Mouse (Mus musculus): ENCODE data around the gene Chrm4.

The Chrm4 gene

DNA sequence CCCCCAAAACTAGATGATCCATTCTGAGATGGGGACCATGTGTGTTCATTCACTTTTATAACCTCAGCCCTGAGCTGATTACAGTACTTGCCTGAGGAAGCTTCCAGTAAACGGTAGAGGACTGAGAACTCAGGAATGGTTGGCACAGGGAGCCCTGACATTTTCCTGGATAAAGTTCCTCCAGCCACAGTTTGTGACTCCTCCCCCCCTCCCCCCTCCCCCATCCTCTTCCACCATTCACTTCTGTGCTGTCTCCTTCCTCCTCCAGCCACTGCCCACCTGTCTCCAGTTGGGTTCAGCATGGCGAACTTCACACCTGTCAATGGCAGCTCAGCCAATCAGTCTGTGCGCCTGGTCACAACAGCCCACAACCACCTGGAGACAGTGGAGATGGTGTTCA lies at the start of gene Chrm4:
Gene Chrm4, plus strand, starts transcription at position 301 of the 400 bp plus-strand sequence.
- no peak for DNase-seq

DNA sequence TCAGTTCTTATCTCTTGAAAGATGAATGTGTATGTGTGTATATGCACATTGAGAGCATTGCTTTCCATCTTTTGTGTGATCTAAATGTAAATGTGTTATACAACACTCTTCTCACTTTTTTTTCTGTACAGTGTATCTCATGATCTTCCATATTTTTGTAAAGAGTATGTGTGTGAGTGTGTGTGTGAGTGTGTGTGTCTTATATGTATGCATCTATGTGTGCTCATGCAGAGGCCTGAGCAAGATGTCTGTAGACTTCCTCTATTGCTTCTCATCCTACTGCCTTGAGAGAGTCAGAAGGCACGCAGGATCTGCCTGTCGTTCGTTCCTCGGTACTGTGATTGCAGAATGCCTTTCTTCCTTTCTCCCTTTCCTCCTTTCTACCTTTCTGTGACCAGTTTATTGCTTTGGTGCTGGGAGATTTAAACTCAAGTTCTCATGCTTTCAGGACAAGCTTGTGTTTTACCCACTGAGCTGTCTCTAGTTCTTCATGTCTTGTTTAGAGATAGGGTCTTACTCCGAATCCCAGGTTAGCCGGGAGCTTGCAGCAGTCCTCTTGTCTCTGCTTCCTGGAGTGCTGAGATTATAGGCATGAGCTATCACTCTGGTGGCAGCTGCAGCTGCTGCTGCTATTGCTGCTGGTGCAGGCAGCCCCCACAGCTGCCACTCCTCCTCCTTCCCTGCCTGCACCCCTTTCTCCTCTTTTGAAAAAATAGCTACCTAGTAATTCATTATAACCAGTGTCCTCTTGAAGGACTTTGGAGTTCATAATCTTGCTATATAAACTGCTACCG lies 48.5 kb upstream of the Chrm4 start:
- no peak for DNase-seq

DNA sequence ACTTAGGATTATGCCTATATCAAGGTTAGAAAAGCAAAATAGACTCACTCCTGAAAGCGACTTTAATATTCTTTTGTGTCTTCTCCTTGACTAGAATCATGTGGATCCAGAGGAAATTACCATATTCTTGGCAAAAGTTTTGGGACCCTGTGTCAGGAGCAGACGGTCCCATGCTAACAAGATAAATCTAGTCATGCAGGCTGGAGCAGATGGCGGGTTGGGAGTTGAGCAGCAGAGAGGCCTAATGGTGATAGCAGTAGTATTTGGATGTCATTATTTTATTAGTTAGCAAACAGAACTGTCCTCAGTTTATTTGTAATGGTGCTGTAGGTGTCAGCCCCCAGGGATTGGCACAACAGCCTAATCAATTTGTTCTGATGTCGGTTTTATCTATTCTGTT lies 43.1 kb upstream of the Chrm4 start:
- DNase-seq = no peak

DNA sequence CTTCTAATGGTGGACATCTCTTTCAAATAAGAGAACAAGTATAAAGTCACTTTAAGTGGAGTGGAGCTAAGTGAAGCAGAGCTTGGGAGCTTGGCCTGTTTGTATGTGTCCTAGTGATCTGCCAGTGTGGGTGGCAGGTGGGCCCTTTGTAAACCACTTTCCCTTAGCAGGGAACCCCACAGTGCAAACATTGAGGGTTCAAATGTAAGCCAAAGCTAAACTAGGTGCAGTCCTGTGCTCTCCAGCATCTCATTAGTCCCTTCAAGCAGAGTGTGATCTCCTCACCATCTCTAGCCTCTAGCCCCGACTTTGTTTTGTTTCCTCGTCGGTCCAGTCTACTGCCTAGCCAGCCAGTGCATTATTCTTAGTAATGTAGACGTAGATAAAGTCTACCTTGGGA lies 42.4 kb upstream of the Chrm4 start:
- DNase-seq = no peak

DNA sequence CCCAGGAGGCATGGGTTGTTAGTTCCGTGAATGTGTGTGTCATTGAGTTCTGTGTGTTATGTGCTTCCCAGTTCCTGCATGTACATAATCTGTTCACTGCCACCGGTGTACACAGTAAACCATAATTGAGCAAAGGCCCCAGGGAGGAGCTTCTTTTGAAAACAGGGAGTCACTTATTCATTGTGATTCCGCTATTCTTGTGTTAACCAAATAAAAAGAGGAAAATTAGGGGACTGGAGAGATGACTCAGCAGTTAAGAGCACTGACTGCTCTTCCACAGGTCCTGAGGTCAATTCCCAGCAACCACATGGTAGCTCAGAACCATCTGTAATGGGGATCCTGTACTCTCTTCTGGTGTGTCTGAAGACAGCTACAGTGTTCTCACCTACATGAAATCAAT lies 32.3 kb upstream of the Chrm4 start:
- no peak for DNase-seq

DNA sequence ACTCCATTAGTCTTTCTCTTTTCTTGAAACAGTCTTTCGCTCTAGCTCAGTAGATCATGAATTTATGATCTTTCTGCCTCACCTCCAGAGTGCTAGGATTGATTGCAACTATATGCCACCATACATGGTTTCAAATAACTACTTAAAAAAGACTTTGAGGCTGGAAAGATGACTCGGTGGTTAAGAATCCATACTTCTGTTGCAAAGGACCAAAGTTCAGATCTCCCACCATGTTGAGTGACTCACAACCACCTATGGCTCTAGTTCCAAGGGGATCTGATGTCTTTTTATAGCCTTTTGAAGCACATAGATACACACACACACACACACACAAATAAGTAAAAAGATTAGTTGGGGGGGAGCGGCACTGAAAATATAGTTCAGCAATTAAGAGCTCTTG lies 31.6 kb upstream of the Chrm4 start:
- DNase-seq = no peak

DNA sequence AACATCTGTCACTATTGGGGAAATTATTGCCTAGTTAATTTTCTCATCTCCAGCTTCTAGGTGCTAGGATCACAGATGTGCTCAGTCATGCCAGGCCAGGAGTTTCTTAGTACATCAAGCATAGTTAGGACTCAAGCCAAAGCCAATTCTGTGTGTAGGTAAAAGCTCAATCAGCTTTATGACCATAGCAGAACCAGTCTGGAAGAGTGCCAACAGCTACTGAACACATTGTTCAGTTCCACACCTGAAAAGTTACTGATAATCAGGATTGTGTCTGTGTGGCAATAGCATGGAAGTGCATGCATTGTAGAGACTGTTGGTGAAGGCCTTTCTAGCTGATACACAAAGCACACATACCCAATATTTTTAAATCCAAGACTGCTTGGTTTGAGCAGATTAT lies 29.1 kb upstream of the Chrm4 start:
- DNase-seq = peak in 1 of 2 experiments; percentile 14

DNA sequence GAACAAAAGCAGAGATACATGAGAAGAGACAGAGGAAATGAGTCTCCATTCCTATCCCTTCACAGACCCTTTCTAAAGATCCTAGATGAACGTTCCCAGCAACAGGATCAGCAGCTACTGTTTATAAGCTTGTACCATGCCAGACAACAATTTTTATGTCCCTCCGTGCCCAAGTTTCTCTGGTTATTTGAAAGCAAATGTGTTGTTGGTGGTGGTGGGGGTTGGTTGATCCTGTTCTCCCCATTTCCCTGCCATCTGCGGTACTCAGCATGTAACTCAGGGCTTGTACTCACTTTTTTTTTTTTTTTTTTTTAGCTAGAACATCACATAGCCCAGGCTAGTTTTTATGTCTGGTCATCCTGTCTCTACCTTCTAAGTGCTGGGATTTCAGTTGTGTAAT lies 27.9 kb upstream of the Chrm4 start:
- DNase-seq = no peak

DNA sequence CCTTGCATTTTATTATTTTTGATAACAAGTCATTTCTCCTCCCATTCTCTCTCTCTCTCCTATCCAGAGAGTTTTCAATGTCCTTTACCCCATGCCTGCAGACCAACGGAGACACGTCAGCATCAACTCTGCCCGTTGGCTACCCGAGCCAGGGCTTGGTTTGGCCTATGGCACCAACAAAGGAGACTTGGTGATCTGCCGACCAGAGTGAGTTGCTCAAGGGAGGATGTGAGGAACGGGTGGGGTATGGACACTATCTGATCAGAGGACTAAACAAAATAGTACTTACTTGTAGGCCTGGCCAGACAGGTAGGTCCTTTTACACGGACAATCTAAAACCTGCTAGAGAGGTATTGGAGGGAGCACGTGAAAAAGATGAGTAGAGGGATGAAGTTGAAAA lies 26.6 kb upstream of the Chrm4 start:
- no peak for DNase-seq

DNA sequence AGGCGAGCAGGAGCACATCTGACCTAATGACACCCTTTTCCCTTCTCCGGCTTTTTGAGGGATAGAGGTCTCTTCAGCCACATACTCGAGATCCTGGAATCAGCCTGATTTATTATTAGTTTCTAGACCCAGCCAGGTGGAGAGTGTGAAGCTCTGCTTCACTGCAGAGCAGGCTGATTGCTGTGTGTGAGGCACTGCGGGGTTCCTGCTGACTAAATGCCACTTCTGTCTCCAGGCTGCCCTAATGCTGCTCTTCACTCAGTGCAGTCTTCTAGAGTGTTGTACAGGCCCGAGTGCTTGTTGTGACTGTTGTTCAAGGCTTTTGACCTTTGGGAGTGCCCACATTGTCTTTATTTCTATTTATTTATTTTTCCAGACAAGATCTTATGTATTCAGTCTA lies 24.7 kb upstream of the Chrm4 start:
- DNase-seq = no peak

DNA sequence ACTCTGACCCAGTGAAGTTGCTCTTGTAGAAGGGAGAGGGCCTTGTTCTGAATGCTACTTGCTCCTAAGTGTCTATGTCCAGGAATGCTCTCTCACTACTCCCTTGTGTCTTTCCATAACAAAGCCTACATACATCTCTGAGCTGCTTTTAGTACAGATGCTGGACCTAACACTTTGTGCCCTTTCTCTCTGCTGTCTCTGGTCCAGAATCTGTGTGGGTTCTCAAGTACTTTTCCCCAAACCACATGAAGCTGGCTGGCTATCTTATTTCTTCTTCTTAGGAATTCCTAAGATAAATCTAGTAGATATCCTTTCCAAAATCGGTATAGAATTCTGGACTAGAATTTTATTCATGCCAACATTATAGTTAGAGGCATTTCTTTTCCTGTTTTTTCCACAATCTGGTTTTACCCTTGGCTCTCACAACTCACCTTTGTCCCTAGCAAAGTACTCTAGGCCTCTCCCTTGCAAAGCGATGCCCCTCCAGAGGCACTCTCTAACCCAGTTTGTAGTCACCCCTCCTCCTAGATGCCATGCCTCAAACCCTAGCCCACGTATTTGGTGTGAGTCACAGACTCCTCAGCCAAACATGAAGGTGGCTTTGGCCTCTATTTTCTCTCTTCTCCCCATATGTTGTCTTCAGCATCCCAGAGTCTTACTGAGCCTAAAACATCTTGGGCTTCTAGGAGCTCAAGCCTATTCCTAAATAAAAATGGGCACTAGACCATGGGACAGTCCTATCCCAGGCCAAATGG lies 23.7 kb upstream of the Chrm4 start:
- no peak for DNase-seq

DNA sequence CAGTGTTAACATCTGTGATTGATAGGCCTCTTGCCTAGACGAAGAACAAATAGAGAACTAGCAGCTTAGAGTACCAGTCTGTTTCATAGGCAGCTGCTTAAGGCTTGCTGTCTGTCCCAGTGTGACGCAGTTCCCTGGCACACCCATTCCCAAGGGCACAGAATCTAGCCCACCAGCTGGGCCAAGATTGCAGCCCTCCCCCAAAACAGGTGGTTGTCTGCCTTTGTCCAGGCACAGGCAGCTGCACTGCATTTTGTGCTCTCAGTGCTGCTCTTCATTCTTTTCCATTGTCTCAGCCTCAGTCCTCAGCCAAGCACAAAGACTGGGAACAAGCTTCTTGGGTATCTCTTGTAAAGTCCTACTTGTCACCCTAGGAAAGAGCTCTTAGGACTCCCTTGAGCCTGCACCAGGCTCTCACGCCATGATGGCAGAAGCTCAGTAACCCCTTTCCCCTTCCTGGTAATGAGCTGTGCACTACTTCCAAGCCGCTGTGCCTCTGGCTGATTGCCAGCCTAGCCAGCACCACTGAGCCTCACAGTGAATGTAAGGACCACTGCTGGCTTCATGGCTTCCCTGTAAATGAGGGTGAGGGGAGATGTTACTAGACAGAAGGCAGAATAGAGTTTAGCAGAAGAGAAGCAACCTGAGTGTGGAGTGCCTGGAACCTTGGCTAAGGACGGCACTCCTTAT lies 22.3 kb upstream of the Chrm4 start:
- DNase-seq = no peak

DNA sequence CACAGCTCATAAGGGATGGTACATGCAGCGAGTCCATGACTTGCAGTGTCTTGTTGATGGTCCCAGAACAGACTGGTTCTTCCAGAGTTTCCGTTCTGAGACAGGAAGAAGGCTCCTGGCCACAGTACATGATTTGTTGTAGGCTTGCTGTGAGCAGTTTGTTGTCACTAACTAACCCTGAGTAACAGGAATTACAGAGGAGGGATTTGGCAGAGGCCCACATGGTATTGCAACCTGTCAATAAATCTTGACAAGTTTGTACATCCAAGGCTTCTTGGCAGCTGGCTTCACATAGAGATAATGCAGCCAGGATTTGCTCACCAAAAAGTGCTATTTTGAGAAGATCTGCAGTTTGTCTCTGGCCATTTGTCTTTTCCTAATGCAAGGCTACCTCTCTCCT lies 20.9 kb upstream of the Chrm4 start:
- no peak for DNase-seq

DNA sequence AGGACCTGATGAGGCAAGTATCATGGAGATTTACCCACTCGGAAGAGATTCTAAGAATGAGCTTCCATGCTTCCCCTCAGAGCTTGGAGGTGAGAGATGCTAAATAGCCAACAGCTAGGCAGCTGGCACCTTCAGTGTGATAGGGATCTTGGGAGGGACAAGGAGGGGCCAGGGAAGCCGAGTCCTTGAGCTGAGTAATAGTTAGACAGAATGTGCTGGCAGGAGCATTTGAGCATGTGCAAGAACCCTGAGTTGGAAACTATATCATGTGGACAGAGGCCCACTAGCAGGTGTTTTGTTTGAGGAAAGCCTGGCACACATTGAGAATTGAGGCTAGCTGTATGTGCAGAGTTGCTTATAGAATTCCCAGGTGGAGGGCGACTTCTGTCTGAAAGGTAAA lies 14.4 kb upstream of the Chrm4 start:
- no peak for DNase-seq

DNA sequence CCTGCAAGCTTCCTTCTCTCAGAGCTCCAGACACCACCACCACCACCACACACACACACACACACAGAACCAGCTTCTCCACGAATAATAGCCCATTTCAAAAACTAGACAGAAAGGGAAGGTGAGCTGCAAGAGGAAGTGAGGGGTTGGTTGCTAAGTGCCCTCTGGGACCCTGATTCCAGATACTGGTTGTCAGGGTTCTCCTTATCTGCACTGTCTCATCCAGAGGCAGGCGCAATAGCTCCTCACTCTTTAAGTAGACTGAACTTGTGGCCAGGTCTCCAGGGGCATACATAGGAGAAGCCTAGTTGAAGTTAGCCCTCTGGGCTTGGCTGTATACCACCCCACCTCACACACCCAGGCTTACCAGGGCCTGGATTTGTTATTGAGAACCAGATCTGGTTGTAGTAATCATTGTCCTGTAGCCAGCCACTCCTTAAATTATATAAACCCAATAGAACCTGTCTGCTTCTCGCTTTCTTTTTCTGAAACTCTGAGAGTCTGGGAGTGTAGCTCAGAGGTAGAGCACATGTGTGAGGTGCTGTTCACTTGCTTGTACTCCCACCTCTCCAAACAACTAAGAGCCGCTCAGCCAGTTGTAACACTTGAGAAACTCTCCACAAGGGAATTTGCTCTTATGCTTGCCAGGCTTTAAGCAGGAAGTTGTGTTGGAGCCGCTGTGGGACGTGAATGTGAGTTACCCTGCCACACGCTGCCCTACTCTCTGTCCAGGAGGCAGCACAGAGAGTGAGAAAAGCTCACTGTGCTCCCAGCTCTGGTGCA lies 13.5 kb upstream of the Chrm4 start:
- DNase-seq = no peak

DNA sequence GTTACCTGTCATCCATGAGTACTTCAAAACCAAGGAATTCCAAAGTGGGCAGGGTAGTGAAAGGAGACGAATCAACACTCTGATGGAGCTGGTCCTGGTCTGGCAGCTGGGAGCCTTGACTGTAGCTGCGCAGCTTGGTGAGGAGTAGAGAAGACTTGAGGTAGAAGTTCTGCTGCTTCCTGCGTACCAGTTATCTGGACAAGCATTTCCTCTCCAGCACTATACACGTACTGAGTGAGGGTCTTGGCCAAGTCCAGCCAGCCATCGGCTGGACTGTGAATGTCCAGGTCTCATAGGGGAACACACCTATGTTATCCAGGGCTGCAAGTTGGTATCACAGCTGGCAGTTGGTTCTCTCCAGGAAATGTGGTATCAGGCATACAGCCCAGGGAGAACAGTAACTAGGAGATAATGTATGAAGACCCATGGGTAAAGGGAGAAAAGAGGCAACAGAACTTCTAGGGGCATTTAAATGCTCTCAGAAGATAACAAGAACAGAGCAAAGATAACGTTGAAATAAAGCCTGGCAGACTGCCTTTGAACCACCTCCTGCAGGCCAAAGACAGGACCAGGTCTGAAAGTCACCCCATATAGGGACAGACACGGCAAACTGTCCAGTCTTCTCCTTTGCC lies 10.6 kb upstream of the Chrm4 start:
- no peak for DNase-seq

DNA sequence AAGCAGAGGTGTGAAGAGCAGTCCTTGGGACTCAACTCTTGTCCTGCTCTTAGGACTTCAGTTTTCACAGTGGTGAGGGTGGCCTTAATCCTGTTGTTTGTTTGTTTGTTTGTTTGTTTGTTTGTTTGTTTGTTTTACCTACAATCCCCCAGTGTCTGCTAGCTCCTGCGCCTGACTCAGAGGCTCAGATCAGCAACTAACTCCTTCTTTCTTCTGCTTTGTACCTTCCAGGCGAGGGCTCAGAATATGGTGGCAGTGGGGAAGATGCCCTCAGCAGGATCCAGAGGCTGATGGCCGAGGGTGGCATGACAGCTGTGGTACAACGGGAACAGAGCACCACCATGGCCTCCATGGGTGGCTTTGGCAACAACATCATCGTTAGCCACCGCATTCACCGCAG lies 10.0 kb upstream of the Chrm4 start:
- DNase-seq = no peak

DNA sequence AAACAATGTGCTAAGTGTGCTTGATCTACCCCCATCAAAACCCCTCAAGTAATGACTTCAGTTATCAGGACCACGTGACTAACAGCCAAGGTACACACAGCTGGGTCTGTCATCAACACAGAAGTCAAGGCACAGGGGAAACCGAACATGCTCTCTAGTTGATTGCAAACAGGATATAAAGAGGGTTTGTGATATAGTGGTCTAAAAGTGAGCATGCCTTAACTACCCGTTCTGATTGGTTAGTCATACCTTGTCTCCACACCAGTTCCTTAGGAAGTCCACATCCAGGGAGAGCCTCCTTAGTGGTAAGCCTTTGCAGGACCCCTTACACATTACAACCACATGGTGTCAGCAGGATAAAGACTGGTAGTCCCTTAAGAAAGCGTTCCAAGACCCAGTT lies 6.9 kb upstream of the Chrm4 start:
- no peak for DNase-seq

DNA sequence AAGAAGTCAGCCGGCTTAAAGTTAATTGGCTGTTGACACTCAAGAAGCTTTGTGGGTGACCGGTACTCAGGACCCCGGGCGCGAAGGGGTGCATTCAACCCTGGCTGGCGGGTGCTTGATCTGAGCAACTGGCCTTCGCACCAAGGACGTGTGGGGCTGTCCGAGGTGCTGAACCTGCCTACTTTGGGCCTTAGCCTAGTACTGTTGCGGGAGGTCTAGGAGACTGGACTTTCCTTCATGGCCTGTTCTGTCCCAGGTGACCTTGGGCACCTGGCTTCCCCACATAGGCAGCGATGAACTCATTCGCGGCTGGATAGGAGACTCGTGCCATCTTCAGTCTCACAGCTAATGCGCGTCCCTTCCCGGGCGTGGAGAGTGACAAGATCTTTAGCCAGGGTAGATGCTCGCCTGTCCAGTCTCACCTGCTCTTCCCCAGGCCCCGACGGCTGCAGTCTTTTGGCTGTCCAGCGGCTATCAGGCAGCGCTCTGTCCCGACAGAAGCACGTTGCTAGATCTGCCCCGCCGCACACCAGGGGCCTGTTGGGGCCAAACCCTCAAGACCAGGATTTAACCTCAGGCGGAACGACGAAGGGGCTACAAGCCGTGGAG lies 5.8 kb upstream of the Chrm4 start:
- DNase-seq = peak; percentile 81 to 94

DNA sequence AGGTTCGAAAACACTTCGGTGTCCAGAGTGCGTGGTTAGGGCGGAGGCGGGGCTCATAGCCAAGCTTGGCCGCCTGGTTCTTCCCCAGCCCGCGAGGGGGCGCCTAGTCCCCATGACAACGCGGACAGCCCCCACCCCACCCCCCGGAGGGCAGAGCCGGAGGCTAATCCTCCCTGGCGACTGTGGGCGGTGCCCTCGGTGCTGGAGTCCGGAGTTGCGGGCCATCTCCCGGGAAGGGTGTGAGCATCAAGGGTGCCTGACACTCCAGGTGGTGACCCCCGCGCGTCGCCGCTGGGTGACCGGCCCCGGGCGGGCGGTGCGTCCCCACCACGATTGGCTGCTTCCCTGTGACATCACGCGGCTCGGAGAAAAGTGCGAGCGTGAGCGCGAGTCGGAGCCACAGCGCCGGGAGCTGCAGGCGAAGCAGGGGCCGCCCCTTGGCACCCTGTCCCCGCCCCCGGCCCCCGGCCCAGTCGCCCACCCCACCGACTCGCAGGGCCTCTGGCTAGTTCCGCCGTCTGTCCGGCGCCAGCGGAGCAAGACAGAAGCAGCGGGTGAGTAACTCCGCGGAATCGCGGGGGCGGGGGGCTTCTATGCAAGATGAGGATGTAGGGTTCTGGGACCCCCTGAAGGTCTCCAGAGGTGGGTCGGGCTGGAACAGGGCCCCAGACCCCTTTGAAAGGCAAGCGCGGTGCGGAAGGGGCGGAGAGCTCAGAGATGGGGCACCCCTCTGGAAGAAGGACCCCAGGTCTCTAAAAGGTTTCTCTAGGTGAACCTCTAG lies 5.1 kb upstream of the Chrm4 start:
- peak; percentile 36 to 75 for DNase-seq
